Mouse (Mus musculus) lung, postnatal 10 days (tissue): ENCODE measurements at regions not wholly inside any gene's neighbourhood (a gene's known extent, or its start where the extent isn't known, plus 50 kb on each side); places are given as distances from the start of the nearest gene placed in this dataset.

Experiments used
- DNase-seq: peaks from one replicate; pipeline ENCODE4 v3.0.0; 2021

DNA sequence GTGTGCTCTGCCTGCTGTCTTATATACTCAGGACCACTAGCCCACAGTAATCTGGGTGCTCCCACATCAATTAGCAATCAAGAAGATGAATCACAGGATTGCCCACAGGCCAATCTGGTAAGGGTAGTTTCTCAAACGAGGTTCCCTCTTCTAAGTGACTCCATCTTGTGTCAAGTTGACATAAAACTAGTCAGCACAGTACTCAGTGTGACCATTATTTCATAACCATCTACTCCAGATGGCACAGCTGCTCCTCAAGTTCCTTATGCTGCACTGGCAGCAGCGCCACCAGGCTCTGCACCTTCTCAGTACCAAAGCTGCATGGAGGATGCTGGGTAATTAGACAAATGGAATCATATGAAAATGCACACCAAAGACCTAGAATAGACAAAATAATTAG, 175.6 kb upstream of the B3galt2 start:
- no peak for DNase-seq

DNA sequence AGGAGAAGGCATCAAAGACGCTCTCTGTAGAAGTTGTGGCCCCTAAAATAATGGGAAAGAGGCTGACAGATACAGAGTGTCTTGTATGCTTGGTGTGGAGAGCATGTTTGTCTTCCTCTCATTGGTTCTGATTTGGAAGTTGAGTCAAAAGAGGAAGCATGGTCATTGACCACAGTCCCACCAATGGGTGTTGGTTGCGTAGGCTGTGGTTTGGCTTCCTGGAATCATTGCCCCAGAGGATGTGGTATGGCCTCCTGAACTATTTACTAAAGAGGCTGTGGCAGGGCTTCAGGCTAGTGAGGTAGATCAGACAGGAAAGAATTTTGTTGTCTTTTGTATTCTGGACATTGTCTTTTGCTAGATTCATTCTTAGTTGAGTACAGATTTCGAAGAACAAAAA, 174.4 kb upstream of the B3galt2 start:
- DNase-seq, result no peak

DNA sequence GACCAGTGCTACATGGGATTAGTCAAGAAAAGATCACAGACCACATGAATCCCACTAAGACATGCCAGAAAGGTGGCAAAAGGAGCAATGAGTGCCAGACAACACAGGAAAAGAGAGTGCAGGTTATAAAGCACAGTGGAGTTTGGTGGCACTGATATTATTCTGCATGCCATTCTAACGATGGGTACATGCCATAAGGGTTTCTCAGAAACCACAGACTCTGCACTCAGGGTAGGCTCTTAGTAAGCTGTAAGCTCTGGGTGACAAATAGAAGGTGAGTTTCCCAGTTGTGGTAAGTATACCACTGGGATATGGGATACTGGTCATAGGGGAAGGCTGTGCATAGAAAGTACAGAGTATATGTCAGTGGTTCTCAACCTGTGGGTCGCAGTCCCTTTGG, 165.1 kb upstream of the B3galt2 start:
- DNase-seq, result no peak

DNA sequence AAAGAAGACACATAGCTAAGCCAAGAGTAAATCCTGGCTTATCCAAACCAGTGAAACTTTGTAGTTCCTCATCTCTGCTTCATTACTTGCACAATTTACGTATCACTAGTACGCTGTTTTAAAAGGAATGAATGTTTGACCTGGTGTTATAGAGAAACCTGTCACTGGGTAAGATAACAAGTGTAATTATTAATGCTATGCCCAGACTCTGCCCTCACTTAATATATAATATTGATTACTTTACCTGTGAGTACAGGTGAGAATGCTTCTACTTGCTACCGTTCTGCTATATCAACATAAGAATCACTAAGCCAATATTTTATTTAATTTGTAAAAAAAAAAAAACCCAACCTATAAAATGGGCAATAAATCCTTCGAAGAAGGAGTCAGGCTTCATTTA, 157.1 kb upstream of the B3galt2 start:
- DNase-seq, result no peak

DNA sequence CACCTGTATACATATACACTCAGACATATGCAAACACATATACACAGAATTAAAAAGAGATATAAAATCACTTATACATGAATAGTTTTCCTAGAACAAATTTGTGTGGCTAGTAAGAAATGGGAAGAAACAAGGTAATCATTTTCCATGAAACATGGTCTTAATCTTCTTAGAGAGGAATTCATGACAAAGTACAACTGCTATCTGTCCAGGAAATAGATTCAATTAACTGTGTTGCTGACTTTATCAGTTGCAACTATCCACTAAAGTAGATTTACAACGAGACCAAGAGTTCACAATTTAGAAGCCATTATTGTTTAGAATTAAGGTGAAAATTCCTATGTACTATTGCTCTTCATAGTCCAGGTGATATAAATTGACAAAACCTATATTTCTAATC, 155.5 kb upstream of the B3galt2 start:
- DNase-seq, result no peak

DNA sequence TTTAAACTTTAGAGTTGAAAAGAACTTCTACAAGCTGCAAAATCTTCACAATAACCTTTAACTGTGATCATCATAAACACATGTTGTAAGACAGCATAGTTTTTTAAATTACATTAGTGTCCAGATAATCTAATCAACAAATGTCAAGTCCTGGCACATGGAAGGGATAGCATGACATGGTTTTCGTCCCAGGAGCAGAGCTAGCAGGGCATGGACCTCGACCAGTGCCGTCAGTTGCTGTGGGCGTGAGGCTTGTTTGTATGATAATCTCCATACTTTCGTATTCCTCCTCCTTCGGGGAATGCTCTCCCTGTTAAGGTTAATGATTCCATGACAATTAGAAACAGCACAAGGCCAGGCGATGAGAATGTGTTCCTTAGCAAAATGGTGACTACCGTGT, 143.4 kb upstream of the B3galt2 start:
- DNase-seq, result no peak

DNA sequence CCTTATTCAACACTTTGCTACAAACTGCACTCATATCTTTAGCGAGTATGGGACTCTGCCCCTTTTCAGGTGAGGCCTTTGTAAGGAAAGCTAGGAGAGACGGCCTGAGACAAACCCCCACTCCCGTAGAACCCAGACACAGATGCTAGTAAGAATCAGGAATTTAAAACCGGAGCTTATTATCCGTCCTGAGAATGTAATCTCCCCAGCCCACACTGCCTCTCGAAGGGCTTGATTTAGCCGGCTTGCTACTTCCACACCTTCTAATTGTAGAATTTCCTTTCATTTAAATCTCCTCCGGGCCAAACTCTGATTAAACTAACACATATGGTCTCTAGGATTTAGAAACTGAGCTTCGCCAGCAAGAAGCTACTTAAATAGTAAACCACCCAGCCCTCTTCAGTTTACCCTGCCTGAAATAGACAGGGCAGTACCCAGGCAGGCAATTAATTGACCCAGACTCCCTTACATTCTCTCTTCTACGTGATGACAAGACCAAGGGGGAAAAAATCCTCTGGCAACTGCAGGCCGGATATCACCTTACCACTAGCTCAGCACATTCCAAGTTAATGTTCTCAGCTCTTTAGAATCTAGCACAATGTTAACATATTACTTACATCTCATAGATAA, 136.9 kb upstream of the B3galt2 start:
- no peak for DNase-seq

DNA sequence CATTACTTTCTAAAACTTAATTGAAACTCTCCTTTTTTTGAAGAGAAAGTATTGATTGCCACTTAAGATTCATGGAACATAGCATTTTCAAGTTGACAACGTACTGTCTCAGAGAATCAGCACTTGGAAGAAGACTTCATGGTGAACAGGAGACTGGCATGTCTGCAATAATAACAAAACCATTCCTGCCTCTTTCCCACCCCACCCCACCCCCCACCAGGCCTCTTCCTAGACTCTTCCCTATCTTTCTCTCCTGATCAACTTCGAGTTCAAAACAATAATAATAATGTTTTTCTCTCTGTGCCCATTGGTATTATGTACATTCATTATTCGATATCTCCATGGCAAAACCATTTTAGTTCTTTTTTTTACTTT, 136.4 kb upstream of the B3galt2 start:
- DNase-seq, result no peak

DNA sequence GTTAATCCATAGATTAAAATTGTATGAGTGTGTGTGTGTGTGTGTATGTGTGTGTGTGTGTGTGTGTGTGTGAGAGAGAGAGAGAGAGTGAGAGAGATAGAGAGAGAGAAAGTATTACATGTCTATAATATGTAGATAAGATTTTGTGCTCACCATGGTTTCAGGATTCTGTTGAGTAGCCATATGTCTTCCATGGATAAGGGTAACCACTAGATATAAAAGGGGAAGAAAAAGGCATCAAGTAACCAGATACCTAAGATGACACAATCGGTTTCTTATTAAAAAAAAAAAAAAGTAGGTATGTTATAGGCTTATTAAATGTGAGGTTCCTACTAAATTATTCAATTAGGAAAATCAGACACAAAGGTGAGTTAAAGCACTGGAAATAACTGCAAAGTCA, 135.1 kb upstream of the B3galt2 start:
- no peak for DNase-seq

DNA sequence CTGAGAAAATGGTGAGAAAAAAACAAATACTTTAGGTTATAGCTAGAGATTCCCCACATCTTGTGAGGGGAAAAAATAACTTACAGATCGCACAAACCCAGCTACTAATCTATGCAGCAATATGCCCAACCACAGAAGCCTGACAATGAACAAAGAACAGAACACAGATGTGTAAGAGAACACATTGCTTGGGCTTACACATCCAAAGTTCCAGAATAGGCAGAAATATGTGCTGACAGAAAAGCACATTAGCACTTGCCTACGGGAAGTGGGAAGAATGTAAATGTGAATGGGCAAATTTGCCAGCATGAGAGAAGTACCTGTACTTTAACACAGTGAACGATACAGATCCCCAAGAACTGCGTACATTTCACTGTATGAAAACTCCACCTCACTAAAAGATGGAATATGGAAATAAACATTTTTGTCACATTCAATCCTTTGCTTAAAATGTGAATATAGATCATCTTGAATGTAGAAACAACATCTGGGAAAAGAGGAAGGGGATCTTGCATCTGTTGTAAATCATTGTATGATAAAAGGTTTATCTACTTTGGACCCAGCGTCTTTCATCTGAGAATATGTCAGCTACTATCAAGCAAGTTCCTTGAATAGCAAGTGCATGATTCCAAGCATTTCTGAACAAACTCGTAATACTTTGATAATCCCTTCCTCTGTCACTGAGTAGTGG, 116.5 kb upstream of the B3galt2 start:
- no peak for DNase-seq

DNA sequence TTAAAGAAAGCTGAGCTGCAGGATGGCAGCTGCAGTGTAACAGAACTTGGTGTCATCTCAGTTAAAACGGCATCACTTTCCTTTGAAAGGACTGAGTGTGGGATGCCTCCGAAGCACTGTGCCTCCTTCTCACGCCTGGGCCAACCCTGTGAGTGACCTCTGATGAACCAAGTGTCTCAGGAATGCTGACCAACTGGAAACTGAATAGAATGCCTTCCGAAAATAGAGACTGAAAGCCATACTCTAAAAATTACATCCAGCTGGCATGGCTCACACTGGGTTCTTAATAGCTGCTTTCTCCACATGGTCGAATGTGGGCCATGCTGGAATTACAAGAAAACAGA, 116.0 kb upstream of the B3galt2 start:
- peak; percentile 3 for DNase-seq

DNA sequence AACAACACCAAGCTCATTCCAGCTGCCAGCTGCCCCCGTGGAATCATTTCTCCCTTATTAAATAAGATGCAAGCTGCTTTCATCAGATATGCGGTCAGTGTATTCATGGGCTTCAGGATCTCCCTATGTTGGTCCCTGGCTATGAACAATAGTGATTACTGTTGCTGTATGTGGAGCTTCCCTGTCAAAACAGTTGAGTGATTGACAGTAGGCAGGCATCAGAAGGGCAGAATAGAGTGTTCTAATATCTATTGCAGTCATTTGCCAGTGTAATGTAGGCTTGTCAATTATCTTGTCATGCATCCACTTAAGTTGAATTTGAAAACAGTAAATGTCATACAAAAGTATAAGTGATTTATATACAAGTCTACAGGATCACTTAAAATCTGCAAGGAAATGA, 100.2 kb upstream of the B3galt2 start:
- no peak for DNase-seq

DNA sequence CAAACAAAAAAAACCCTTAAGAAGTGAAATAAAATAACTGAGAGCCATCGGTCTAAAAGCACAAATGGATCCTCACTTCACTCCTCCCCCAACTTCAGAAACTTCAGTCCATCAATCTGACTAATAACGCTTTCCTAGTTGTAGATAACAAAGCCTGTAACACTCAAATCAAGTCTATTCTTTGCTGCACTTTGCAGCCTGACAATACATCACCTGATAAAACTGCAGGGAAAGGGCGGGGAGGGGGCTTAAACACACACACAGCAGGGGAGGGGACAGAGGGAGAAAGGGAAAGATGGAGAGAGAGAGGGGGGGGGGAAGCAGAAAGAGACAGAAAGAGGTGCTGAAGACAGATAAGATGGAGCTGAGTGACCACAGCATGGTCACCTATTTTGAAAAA, 99.8 kb upstream of the B3galt2 start:
- DNase-seq, result no peak
